Mouse (Mus musculus): ENCODE data around the gene Kank1. TPM values are rescaled to one million over a fixed set of nuclear protein-coding genes. Genes with fewer than 3 reads are reported as not detected.

Kank1 gene
- total RNA-seq, 2 experiments from 2014 or later = 12.6 to 13.5 TPM

DNA sequence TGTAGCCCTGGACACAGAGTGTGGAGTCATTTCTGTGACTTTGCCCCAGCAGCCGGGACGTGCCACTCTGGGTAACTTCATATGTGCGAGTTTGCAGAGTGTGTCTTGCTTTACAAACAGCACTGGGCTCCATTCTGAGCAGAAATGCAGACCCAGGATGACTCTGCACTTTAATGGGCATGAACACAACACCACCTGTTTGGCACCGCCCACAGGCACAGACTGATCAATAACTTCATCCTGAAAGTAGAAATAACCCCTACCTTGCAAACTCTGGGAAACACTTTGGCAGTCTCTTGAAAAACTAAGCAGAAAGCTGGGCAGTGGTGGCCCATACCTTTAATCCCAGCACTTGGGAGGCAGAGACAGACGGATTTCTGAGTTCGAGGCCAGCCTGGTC, 244.0 kb downstream of the Kank1 start:
- DNase-seq = no peak
- intact Hi-C loops (cut with DNase I) = no loop called here

Other genes starting within 250 kb of the Kank1 start
- 1 to 10 TPM; 3.1 to 3.8 TPM for gene Dock8, start 237.4 kb upstream of the Kank1 start, total RNA-seq (2021)